Mouse (Mus musculus) urinary bladder, postnatal 25 days (tissue): ENCODE results near the gene Tex9.
"Not testable (repeated sequence)": the region's sequence is repeated elsewhere in the genome, so short reads cannot be mapped to it uniquely, and the experiment has no call there.

ENCODE experiments used
- DNase-seq: peaks from one replicate; pipeline ENCODE4 v3.0.0; 2022; ENCODE audit warnings: low spot score

Tex9 gene

GRCm38 (mm10) chr9:72479276-72479675, 12.7 kb downstream of the Tex9 start:
- DNase-seq = no peak

DNA sequence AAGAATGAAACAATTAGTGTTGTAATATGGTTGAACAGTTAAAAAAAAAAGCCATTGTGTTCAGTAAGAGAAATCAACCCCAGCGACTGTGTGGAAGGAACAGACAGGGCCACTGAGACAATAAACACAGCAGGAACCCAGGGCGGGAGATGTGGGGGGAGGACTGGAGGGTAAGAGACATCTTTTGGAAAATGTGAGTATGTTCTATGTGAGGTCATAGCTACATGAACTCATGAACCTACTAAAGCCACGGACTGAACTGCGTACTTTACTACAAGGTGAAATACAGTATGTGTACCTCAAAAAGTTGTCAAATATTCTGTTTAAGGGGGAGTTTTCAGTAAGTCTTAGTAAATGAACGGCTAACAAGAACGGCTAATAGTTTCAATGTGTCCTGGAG, 14.7 kb downstream of the Tex9 start:
- no peak for DNase-seq

GRCm38 (mm10) chr9:72475511-72475910, 16.5 kb downstream of the Tex9 start:
- no peak for DNase-seq

GRCm38 (mm10) chr9:72469851-72470250, 22.2 kb downstream of the Tex9 start:
- no peak for DNase-seq

DNA sequence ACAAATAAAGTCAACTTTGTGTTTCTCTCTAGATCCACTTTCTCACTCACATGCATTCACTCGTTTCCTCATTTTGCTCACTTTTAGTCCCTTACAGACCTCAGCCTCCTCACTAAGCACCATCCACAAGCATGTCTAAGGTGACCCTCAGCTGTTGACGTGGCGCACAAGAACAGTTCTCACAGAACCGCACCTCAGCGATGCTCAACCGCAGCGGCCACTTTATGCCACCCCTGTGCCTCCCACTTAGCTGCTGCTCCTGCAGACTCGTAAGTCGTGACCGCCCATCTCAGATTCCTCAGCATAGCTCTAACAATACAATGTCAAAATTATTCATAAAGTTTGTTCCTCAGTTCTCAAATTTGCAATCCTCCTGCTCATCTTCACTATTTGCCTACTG, 23.4 kb downstream of the Tex9 start:
- no peak for DNase-seq

DNA sequence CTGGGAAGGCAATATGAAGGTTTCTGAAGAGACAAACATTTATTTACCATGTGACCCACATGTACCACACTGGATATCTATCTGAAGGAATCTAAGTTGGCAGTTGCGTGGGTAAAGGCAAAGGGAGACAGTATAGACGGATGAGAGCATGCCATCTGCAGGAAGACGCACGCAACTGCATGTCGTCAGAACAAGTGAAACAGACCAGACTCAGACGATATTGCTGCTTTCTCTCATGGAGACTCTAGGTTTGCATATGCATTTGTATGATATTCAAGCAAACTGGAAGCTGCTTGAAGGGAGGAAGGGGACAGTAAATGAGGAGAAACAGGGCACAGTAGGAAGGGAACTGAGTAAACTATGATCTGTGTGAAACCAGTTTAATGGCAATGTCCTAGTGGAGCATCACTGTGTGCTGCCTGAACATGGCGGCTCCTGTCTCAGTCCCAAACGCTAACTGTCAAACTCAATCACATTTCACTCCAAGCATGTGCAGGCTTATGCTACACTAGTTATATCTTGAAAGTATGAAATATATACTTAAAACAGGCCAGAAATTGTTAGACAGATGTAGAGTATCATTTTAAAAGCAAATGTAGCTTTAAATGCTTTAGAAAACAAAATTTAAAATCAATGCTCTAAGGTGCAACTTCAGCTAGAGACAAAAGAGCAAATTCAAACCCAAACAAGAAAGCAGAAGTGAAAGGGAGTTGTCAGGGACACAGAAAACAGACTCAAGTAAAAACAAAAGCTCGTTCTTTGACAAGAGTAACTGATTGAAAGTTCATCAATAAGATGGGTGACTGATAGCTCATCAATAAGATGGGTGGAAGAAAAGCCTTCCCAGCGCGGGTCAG, 24.2 kb downstream of the Tex9 start:
- no peak for DNase-seq

DNA sequence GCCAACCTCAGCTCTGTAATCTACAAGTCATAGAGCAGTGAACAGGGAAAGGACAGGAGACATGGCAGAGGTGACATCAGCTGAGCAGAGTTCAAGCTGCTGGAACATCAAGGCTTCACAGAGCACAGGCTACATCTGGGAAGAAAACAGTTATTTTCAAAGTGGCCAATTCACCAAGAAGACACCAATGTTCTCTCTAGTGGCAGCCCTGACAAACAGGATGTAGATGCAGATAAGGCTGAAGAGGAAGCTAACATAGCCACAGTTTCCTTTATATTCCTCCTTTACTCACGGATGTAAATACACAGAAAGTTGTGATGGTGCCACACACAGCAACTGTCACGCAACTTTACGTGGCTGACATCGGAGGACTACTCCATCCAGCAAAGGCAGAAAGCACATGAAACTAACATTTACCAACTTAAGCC, 26.2 kb downstream of the Tex9 start:
- DNase-seq = no peak

DNA sequence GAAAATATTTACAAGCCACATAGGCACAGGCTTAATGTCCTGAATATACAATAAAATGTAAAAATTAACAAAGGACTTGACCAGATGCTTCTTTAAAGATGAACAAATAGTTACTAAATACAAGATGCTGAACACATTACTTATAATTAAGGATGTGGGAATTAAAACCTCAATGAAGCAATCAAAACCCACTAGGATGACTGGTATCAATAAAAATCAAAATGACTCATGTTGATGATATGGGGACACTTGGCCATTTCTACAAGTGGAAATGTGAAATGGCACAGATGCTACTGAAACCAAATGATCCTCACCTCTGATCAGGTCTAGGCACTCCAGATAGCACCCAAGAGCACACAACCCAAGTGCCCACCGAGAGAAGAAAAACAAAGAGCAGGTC, 27.2 kb downstream of the Tex9 start:
- no peak for DNase-seq

GRCm38 (mm10) chr9:72462427-72462826, 29.6 kb downstream of the Tex9 start:
- DNase-seq = no peak

DNA sequence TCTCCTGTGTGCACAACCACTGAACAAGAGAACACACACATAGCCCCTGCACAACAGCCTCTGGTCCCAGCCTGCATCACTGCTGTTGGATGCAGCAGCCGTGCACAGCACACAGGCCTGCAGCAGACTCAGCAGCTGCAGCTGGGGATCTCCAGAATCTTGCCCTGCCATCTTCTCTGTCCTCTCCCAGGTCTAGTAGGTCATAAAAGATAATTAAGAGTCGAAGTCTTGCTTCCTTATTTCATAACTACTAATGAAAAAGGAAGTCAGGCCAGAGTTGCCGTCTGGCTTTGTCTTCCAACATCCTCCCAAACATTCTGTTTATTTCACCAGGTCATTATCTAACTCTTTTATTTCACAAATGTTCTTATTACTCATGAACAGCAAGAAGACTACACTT, 31.2 kb downstream of the Tex9 start:
- no peak for DNase-seq

GRCm38 (mm10) chr9:72459703-72460102, 32.3 kb downstream of the Tex9 start:
- no peak for DNase-seq

DNA sequence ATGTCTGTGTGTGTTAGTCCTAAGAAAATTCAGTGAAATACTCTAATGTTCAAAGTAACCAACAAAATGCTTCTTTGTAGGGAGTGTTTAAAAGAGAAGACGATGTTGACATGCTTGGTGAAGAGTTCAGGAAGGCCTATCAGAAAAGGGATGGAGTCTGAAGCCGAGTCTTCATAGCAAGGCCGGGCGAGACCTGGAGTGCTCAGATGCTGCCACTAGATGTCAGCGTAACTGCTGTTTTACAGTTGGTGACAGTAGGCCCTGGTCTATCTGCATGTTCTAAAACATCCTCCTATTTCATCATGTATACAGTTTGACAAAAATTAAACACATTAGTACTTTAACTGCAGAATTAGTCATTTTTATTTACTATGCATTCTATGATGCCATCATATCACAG, 33.8 kb downstream of the Tex9 start:
- peak; percentile 43 for DNase-seq

DNA sequence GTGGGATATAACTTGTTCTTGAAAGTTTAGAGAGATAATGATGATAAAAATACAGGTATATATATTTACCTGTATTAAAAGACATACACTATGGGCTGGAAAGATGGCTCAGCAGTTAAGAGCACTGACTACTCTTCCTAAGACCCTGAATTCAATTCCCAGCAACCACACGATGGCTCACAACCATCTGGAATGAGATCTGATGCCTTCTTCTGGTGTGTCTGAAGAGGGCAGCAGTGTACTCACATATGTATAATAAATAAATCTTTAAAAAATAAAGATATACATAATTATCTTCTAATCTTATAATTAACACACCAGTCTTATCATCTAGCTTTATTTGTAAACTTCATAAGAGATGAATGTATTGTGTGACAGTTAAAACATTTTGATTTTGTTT, 35.6 kb downstream of the Tex9 start:
- no peak for DNase-seq

DNA sequence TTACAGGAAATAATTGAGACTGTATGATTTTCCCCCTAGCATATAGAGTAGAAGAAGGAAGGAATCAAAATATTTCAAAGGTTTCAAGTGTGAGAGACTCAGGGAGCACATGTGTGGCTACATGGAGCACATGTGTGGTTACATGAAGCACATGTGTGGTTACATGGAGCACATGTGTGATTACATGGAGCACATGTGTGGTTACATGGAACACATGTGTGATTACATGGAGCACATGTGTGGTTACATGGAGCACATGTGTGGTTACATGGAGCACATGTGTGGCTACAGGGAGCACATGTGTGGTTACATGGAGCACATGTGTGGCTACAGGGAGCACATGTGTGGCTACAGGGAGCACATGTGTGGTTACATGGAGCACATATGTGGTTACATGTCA, 37.7 kb downstream of the Tex9 start:
- DNase-seq = not testable (repeated sequence)

DNA sequence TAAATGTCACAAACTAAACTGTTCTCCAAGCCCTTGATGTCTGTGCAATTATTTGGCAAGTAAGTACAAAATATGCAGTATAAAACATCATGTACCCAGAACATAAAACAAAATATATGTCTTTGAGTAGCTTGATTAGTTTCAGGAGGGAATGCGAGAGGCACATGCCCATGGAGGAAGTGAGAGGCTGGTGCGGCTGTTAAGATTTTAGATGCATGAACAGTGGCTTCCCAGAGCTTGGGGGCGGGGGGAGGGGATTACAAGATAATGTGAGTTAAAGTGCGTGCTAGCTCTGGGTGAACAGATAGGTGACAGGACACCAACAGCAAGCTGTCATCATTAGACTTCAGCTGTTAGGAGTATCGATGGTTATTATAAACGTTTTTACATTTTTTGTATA, 40.9 kb downstream of the Tex9 start:
- no peak for DNase-seq

DNA sequence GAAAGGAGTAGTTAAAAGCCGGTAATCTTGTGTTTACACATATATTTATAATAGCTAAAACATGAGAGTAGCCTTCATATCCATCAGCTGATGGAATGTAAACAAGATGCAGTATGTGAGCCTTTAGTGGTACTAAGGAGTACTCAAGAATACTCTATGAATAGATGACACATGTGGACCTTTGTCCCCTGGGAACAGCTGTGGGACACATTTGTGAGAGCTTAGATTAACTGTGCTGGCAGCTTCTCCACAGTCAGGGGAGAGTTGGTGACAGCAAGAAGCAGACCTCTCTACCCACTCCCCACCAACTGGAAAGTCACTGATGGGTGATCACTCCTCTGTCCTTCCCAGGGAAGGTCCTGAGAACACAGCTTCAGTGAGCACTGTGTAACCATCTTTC, 41.6 kb downstream of the Tex9 start:
- DNase-seq = no peak

- no peak for DNase-seq
These were observed 42.2 kb downstream of the Tex9 start for GRCm38 (mm10) chr9:72449841-72450240.

DNA sequence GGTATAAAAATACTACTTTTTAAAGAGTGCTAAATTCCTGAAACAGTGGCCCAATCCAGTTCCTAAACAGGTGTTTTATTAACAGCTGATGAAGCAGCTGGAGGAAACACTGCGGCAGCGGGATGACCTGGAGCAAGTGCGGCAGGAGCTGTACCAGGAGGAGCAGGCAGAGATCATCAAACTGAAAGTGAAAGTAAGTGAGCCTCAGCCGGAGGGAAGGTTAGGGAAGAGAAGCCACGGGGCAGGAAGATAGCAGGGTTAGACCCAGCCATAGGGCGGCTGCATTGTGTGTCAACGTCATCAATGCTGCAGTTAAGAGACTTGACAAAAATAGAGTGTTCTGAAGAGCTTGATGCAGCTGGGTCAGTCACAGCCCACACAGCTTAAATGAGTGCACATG, 42.6 kb downstream of the Tex9 start:
- DNase-seq = no peak

DNA sequence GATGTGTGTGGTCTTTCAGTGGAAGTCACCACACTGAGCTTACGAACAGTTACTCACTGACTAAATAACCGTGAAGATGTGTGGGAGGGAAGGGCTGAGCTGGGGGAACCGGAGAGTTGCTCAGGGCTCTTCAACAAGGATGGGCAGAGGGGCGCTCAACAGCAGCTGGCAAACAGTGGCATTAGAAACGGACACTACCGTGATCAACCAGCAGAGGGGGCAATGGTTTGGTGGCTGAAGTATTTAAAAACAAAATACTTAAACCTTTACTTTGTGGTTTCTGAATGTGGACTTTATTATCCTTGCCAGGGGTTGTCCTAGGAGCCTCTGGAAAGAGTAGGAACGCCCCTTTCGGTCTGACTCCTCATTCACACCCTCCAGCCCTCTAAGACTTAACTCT, 44.0 kb downstream of the Tex9 start:
- DNase-seq = peak; percentile 65

DNA sequence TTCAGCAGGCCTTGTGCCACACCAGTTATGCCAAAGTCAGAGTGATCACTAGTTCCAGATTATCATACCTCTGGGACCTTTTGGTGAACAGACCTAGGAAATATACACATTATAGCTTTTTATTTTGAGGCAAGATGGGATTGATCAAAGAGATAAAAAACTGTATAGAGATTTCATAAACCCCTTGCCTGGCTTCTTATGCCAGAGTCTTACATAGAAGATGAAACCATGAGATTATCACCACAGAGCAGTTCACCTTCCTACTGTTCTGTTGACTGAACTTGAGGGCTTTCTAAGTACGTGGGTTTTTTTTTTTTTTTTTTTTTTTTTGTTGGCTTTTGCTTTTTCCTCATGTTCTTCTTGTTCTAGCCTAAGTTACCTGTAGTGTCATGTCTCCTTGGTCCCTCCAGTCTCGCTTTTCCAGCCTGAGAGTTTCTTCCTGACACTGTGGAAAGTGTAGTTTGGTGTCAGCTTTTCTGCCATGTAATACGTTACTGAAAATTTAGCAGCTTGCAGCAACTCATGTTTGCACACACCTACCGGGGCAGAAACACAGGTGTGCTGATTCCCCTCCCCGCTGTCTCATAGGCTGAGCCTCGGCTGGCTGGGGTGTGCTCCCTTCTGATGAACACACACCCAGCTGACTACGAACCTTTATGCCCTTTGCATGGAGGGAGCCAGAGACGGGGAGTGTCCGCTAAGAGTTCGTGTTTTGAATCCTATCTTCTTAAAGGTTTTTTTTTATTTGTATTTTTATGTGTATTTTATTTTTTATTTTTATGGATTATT, 49.9 kb downstream of the Tex9 start:
- DNase-seq = no peak

DNA sequence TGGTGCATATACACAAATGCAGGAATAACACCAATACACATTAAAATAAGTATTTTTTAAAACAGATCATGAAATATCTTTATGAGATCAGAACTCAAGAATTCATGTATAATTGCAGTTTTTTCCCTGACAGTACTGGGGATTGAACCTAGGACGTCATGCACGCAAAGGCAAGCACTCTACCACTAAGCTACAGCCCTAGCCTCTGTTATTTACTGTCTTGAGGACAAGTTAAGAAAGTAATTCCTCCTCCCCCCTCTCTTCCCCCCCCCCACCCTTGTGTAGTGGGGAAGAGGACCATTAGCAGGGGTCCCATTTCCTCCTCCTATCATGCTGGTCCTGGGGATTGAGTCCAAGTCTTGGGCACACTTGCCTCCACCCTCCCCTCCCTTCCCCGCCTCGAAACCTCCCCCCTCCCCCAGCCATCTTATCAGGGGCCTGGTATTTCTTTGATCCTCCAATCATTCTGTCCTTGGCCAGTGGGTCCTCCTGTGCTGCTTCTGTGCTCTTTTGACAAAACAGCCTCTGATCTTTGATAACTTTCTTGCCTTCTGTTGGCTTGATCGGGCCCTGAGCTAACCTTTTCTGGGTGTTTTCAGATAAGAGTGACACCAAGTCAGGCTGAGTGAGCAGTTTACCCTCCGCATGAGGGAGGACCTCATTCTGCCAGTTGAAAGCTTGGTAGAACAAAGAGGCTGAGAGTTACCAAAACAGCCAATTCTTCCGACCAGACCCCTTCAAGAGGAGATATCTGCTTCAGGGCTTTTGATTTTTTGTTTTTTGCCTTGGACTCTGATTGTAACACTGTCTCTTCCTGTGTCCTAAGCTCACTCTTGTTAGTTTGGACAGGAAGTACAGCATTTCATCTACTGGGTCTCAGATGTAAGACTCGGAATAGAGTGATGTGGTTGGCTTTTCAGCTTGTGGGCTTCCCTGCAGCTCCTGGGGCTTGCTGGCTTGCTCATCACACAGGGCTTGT, 50.8 kb downstream of the Tex9 start:
- DNase-seq = no peak

DNA sequence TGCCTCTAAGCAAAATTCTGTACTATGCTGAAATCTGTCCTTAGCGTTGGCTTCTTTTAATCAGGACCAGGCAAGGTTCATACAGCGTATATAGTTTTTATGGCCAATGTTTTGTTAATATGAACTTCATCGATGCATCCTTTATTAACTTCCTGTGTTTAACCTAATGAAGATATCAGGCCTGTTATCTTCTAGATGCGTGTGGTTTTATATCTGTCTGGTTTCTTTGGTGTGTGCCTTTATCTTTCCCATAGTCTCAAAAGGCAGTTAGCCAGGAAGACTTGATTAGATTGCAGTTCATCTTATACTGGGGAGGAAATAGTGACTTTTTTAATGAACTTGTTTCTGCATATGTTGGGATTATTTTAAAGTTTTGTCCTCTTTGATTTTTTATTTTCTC, 51.7 kb downstream of the Tex9 start:
- DNase-seq = no peak
